Comparison of ENCODE assay signal across 15 mouse cellular contexts in genomic region chr10:69336219-69336618, GRCm38 (mm10).
"Had no signal": no experiment of that assay in that cellular context is flagged by ENCODE, and none has a peak within 500 bp of the region (broad histone marks: within the 10 kb centered on the region; RNA-seq: fewer than 3 reads in every experiment).

No protein-coding gene starts in this region.

- DNase-seq: kidney, adult 11 months; kidney, adult 9 months; kidney, postnatal 10 days; kidney, postnatal 4 days; liver; liver, embryonic 13.5 days; liver, postnatal 0 days; right cerebral cortex, postnatal 14 days; thymus, postnatal 4 days had no signal

- H3K9ac ChIP-seq: limb, embryonic 12.5 days; liver, embryonic 13.5 days; liver, postnatal 0 days; midbrain, embryonic 13.5 days; stomach, embryonic 15.5 days had no signal

- H3K4me2 ChIP-seq: limb, embryonic 12.5 days; liver, embryonic 13.5 days; midbrain, embryonic 13.5 days; stomach, embryonic 15.5 days had no signal

- H3K4me1 ChIP-seq: limb, embryonic 12.5 days; liver, embryonic 13.5 days; megakaryocyte, embryonic 14.5 days; midbrain, embryonic 13.5 days; stomach, embryonic 15.5 days had no signal

- H3K27ac ChIP-seq: layer of hippocampus, adult 2 months; liver, embryonic 13.5 days; macrophage; midbrain, embryonic 13.5 days had no signal

- H3K27me3 ChIP-seq: limb, embryonic 12.5 days; liver, embryonic 13.5 days; megakaryocyte, embryonic 14.5 days; midbrain, embryonic 13.5 days; stomach, embryonic 15.5 days had no signal

- H3K4me3 ChIP-seq: layer of hippocampus, adult 2 months; limb, embryonic 12.5 days; liver, embryonic 13.5 days; megakaryocyte, embryonic 14.5 days; midbrain, embryonic 13.5 days; stomach, embryonic 15.5 days had no signal

- H3K9me3 ChIP-seq: limb, embryonic 12.5 days; liver, embryonic 13.5 days; megakaryocyte, embryonic 14.5 days; midbrain, embryonic 13.5 days; stomach, embryonic 15.5 days had no signal

- ATAC-seq: liver, postnatal 0 days; midbrain, embryonic 13.5 days had no signal
